Mouse (Mus musculus) spleen, adult 2 months (tissue): ENCODE measurements around the gene Nav3.

Experiments used
- CTCF ChIP-seq: fragments of 200-500 bp; IDR thresholded peaks from 2 replicates; pipeline ENCODE4 v1.5.1; 2011; ENCODE audit warnings: mild to moderate bottlenecking, inconsistent platforms; ENCODE audit not compliant: insufficient read depth, insufficient read length, insufficient replicate concordance; ENCODE audit errors: extremely low read depth
- POLR2A ChIP-seq: fragments of 200-500 bp; IDR thresholded peaks from 2 replicates; pipeline ENCODE4 v1.6.1; 2011; ENCODE audit warnings: low read depth, low read length, inconsistent platforms

DNA sequence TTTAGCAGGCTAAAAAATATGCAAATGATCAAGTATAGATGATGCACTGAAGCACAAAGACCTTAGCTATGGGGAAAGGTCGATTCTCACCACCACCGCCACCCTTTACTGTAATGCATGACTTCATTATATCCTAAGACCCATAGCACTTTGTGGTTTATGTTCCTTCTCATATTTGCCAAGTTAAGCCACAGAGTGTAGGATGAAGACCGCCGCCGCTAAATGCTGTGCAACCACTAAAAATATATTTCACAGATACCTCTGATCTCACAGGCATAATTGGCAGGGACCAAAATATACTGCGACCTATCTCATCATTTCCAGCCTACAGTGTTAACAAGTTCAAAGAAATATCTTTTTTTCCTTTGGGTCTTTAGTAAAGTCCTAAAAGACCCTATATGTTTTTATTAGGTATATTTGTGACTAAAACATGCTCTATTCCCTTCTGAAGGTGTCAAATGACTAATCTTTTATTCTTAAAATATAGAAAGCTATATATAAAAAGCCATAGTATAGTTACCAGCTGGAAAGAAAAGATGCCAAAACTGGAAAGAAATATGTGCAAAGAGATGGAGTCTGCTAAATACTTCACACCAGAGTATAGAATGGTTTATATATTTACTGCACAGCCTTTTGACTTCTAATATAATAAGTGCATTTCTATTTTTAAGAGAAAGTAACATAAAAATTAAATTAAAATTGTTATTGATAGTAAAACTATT lies 69.4 kb downstream of the Nav3 start:
- TF ChIP-seq CTCF (no peak), POLR2A (no peak)
